Mouse (Mus musculus) cerebellum, adult 2 months (tissue): ENCODE data around the gene Vwa8. TPM values are rescaled to one million over a fixed set of nuclear protein-coding genes. Genes with fewer than 3 reads are reported as not detected.
"Not testable (repeated sequence)": the region's sequence is repeated elsewhere in the genome, so short reads cannot be mapped to it uniquely, and the experiment has no call there.

Source experiments
- DNase-seq, 2 experiments: peaks; one replicate each; pipeline ENCODE4 v3.0.0; 2021
- H3K27ac ChIP-seq: fragments of 200-500 bp; 2 replicates; pipeline ENCODE4 v1.5.1; 2012; ENCODE audit warnings: low read length, control low read depth, inconsistent platforms; ENCODE audit not compliant: insufficient read depth
- H3K27me3 ChIP-seq: fragments of 200-500 bp; 2 replicates; pipeline ENCODE4 v1.6.1; 2012; ENCODE audit warnings: inconsistent platforms, mild to moderate bottlenecking, low read length, moderate library complexity; ENCODE audit not compliant: control insufficient read depth, insufficient read depth
- H3K4me1 ChIP-seq: fragments of 200-500 bp; 2 replicates; pipeline ENCODE4 v1.6.1; 2011; ENCODE audit warnings: low read length; ENCODE audit not compliant: control insufficient read depth, insufficient read depth
- H3K4me3 ChIP-seq: fragments of 200-500 bp; replicated peaks from 2 replicates; pipeline ENCODE3; 2011; ENCODE audit warnings: mild to moderate bottlenecking, low read depth, low read length, control low read depth; ENCODE audit not compliant: insufficient read depth
- CTCF ChIP-seq: fragments of 200-500 bp; IDR thresholded peaks from 2 replicates; pipeline ENCODE4 v1.5.1; 2011; ENCODE audit warnings: low read depth, mild to moderate bottlenecking, control low read depth, low read length, moderate library complexity, borderline replicate concordance; ENCODE audit not compliant: insufficient read depth
- POLR2A ChIP-seq: fragments of 200-500 bp; IDR thresholded peaks from 2 replicates; pipeline ENCODE4 v1.6.1; 2011; ENCODE audit warnings: low read length, control low read depth, borderline replicate concordance; ENCODE audit not compliant: insufficient read depth
- WGBS: fragments of 180-500 bp; shearing (Covaris S2); methylation state at CpG from one replicate; pipeline ENCODE4 v1.1.7; 2018; 5-methylcytosine and 5-hydroxymethylcytosine counted together
- polyA plus RNA-seq: library from polyadenylated mRNA; depleted of rRNA; stranded (reverse); fragments of >200 nt; gene quantifications from 2 replicates; pipeline ENCODE4 v1.2.3, GENCODE M21; 2012

The Vwa8 gene
- polyA plus RNA-seq, 1 experiment: 46.7 TPM

- Histone ChIP-seq H3K4me3 (no peak overlapping the region), H3K27me3 (no peaks in the 10 kb centered on the region), H3K27ac (no peak overlapping the region), H3K4me1 (no peaks in the 10 kb centered on the region; the same call in 1 of the 2 replicates)
- TF ChIP-seq CTCF (no peak), POLR2A (no peak)
- no peak for DNase-seq
- 86% methylated on average over 7 of the region's 7 CpGs for WGBS
Measured at GRCm38 (mm10) chr14:78885915-78886534, 37.2 kb downstream of the Vwa8 start.

- TF ChIP-seq CTCF: no peak
- no peak for TF ChIP-seq POLR2A
- Histone ChIP-seq H3K27me3 (no peaks in the 10 kb centered on the region), H3K4me1 (no peaks in the 10 kb centered on the region; the same call in 1 of the 2 replicates), H3K4me3 (no peak overlapping the region), H3K27ac (no peak overlapping the region)
- WGBS: 66% methylated on average over 8 of the region's 8 CpGs
- DNase-seq: no peak
Measured at GRCm38 (mm10) chr14:78886566-78887234, 37.8 kb downstream of the Vwa8 start.

- H3K27ac ChIP-seq, H3K4me3 ChIP-seq, H3K27me3 ChIP-seq, DNase-seq, H3K4me1 ChIP-seq: not testable (repeated sequence)
- WGBS: 46% methylated on average over 16 of the region's 18 CpGs
Measured at GRCm38 (mm10) chr14:78887494-78887893, 38.6 kb downstream of the Vwa8 start.

- WGBS: 97% methylated on average over 1 of the region's 1 CpGs
- TF ChIP-seq POLR2A (no peak), CTCF (no peak)
- Histone ChIP-seq H3K4me1 (peaks cover 10% of the 10 kb centered on the region), H3K27me3 (no peaks in the 10 kb centered on the region), H3K27ac (no peak overlapping the region), H3K4me3 (no peak overlapping the region)
- no peak for DNase-seq
Measured at GRCm38 (mm10) chr14:78895496-78895895, 46.6 kb downstream of the Vwa8 start.

- H3K4me1 ChIP-seq: peaks cover 13% of the 10 kb centered on the region
- no peak for TF ChIP-seq CTCF
- TF ChIP-seq POLR2A: no peak
- WGBS: 25% methylated on average over 5 of the region's 5 CpGs
- 0 out of 2 replicates have a peak overlapping the region, but pooled peaks have one; percentile 36 for H3K27ac ChIP-seq
- H3K27me3 ChIP-seq: no peaks in the 10 kb centered on the region
- peak; percentile 61 to 77 for DNase-seq
- no peak overlapping the region for H3K4me3 ChIP-seq
Measured at GRCm38 (mm10) chr14:78896252-78896651, 47.4 kb downstream of the Vwa8 start.

- WGBS: 18% methylated on average over 2 of the region's 2 CpGs
- Histone ChIP-seq H3K27ac (no peak overlapping the region), H3K4me3 (no peak overlapping the region), H3K27me3 (no peaks in the 10 kb centered on the region), H3K4me1 (peaks cover 10% of the 10 kb centered on the region)
- TF ChIP-seq CTCF: no peak
- TF ChIP-seq POLR2A: no peak
- peak in 1 of 2 experiments; percentile 19 for DNase-seq
Measured at GRCm38 (mm10) chr14:78900770-78901169, 51.9 kb downstream of the Vwa8 start.

GRCm38 (mm10) chr14:78908205-78908863 lies 59.5 kb downstream of the Vwa8 start:
- H3K4me1 ChIP-seq: no peaks in the 10 kb centered on the region
- WGBS: 93% methylated on average over 10 of the region's 10 CpGs
- no peak overlapping the region for H3K4me3 ChIP-seq
- H3K27ac ChIP-seq: no peak overlapping the region
- TF ChIP-seq POLR2A (no peak), CTCF (no peak)
- H3K27me3 ChIP-seq: no peaks in the 10 kb centered on the region
- no peak for DNase-seq

- Histone ChIP-seq H3K27ac (no peak overlapping the region), H3K4me3 (no peak overlapping the region), H3K27me3 (no peaks in the 10 kb centered on the region), H3K4me1 (no peaks in the 10 kb centered on the region; the same call in 1 of the 2 replicates)
- DNase-seq: no peak
- TF ChIP-seq POLR2A (no peak), CTCF (no peak)
- WGBS: 92% methylated on average over 10 of the region's 10 CpGs
Measured at GRCm38 (mm10) chr14:78912076-78912475, 63.2 kb downstream of the Vwa8 start.
